ENCODE assay signal across 7 mouse cellular contexts in the genomic region with DNA sequence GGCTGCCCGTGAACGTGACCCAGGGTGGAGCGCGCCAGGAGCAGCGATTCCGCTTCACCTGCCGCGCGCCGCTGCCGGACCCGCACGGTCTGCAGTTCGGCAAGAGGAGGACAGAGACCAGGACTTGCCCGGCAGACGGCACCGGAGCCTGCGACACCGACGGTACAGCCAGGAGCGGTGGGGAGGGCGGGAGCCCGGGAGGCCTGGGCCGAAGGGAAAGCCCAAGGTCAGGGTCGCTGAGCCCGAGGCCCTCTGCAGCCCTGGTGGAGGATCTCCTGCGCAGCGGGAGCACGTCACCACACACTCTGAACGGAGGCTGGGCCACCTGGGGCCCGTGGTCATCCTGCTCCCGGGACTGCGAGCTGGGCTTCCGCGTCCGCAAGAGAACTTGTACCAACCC.
DNase-seq lines count a peak whose midpoint lies in the region; ATAC-seq and TF ChIP-seq lines count a peak whose summit lies in the region.

No protein-coding gene starts in this region.

- no peak for TF ChIP-seq CTCF in E14TG2a.4 (conservative IDR thresholded peaks at IDR 0.05; ENCODE audit: low read length)

- H3K4me2 ChIP-seq in liver, embryonic 13.5 days = peak overlapping the region; percentile 47

- H3K4me1 ChIP-seq in E14TG2a.4 (replicated peaks; ENCODE audit: low read depth, low read length) = peaks cover 13% of the 10 kb centered on the region; the same call in 1 of the 2 replicates
- H3K4me1 ChIP-seq in liver, embryonic 13.5 days (replicated peaks) = peaks cover 4% of the 10 kb centered on the region; the same call in 1 of the 2 replicates

- H3K4me3 ChIP-seq in E14TG2a.4 (replicated peaks; ENCODE audit: low read length) = peak overlapping the region; percentile 77
- H3K4me3 ChIP-seq in liver, embryonic 13.5 days (replicated peaks) = peak overlapping the region; percentile 25

- H3K9ac ChIP-seq in liver, embryonic 13.5 days = no peak overlapping the region

- H3K9me3 ChIP-seq in E14TG2a.4 (ENCODE audit: low read length) = no peaks in the 10 kb centered on the region
- H3K9me3 ChIP-seq in liver, embryonic 13.5 days (replicated peaks) = no peaks in the 10 kb centered on the region

- H3K36me3 ChIP-seq in E14TG2a.4 (ENCODE audit: insufficient read depth, low read length) = peaks cover 17% of the 10 kb centered on the region
- H3K36me3 ChIP-seq in liver, embryonic 13.5 days = no peaks in the 10 kb centered on the region

- H3K27me3 ChIP-seq in E14TG2a.4 (ENCODE audit: insufficient read depth, low read length) = peaks cover 84% of the 10 kb centered on the region
- H3K27me3 ChIP-seq in liver, embryonic 13.5 days = peaks cover 67% of the 10 kb centered on the region

- DNase-seq in ZHBTc4 (ENCODE audit: low read depth, low spot score) = peak; percentile 49
- DNase-seq in heart, postnatal 4 days = peak; percentile 18
- DNase-seq in liver, embryonic 13.5 days = no peak
- no peak for DNase-seq in cerebellum, adult 9-11 months
- no peak for DNase-seq in left cerebral cortex, adult 11 months (ENCODE audit: low spot score)
- DNase-seq in urinary bladder, postnatal 14 days (ENCODE audit: low spot score) = no peak

- ATAC-seq in liver, embryonic 13.5 days (ENCODE audit: low read depth) = no peak

- H3K27ac ChIP-seq in liver, embryonic 13.5 days = no peak overlapping the region

- WGBS in liver, embryonic 13.5 days (ENCODE audit: insufficient replicate concordance) = 5% methylated on average over 36 of the region's 36 CpGs

Comparison
In these comparisons a context has a peak if more than half of its experiments do, and no peak if none do; other contexts are left out.
1. DNase-seq: peak in ZHBTc4 (single experiment) and heart, postnatal 4 days (single experiment); none in liver, embryonic 13.5 days (single experiment), cerebellum, adult 9-11 months (single experiment), left cerebral cortex, adult 11 months (single experiment) and urinary bladder, postnatal 14 days (single experiment).